ENCODE assay signal across 8 mouse cellular contexts in genomic region chr11:87109519-87110171, GRCm38 (mm10). TPM values are rescaled to one million over a fixed set of nuclear protein-coding genes. Genes with fewer than 3 reads are reported as not detected.
DNase-seq lines count a peak whose midpoint lies in the region; ATAC-seq and TF ChIP-seq lines count a peak whose summit lies in the region.

No protein-coding gene starts in this region.

- H3K9me3 ChIP-seq in heart, embryonic 12.5 days (replicated peaks): no peaks in the 10 kb centered on the region
- no peaks in the 10 kb centered on the region for H3K9me3 ChIP-seq in embryonic facial prominence, embryonic 15.5 days (replicated peaks)
- H3K9me3 ChIP-seq in hindbrain, postnatal 0 days (ENCODE audit: low read length): no peaks in the 10 kb centered on the region
- no peaks in the 10 kb centered on the region for H3K9me3 ChIP-seq in lung, embryonic 16.5 days (ENCODE audit: control insufficient read depth, low read length)

- H3K36me3 ChIP-seq in heart, embryonic 12.5 days: peaks cover 33% of the 10 kb centered on the region
- peaks cover 17% of the 10 kb centered on the region for H3K36me3 ChIP-seq in embryonic facial prominence, embryonic 15.5 days
- no peaks in the 10 kb centered on the region; the same call in 1 of the 2 replicates for H3K36me3 ChIP-seq in hindbrain, postnatal 0 days (ENCODE audit: insufficient read depth, low read length)
- peaks cover 16% of the 10 kb centered on the region for H3K36me3 ChIP-seq in lung, embryonic 16.5 days (ENCODE audit: control insufficient read depth, insufficient read depth, low read length)

- H3K4me2 ChIP-seq in heart, embryonic 12.5 days: peak overlapping the region; percentile 76
- H3K4me2 ChIP-seq in embryonic facial prominence, embryonic 15.5 days (replicated peaks): peak overlapping the region; percentile 66
- peak overlapping the region; percentile 75 for H3K4me2 ChIP-seq in hindbrain, postnatal 0 days (ENCODE audit: low read depth, low read length)
- H3K4me2 ChIP-seq in lung, embryonic 16.5 days (ENCODE audit: low read depth, low read length): peak overlapping the region; percentile 57

- H3K27ac ChIP-seq in heart, embryonic 12.5 days (ENCODE audit: poor library complexity, severe bottlenecking): peak overlapping the region; percentile 97
- H3K27ac ChIP-seq in embryonic facial prominence, embryonic 15.5 days (replicated peaks): peak overlapping the region; percentile 97
- peak overlapping the region; percentile 82 for H3K27ac ChIP-seq in hindbrain, postnatal 0 days
- peak overlapping the region; percentile 93 for H3K27ac ChIP-seq in lung, embryonic 16.5 days (ENCODE audit: low read length)

- ATAC-seq in heart, embryonic 12.5 days (ENCODE audit: insufficient number of reproducible peaks, low FRiP score): no peak
- ATAC-seq in embryonic facial prominence, embryonic 15.5 days (ENCODE audit: insufficient number of reproducible peaks, low FRiP score, low TSS enrichment, low read depth): no peak
- ATAC-seq in hindbrain, postnatal 0 days: no peak
- ATAC-seq in lung, embryonic 16.5 days (ENCODE audit: low read depth): no peak

- no peak for TF ChIP-seq CTCF in hindbrain, postnatal 0 days (IDR thresholded peaks at IDR 0.05; ENCODE audit: low read depth)

- peaks cover 13% of the 10 kb centered on the region for H3K4me1 ChIP-seq in heart, embryonic 12.5 days (replicated peaks)
- H3K4me1 ChIP-seq in embryonic facial prominence, embryonic 15.5 days: peaks cover 19% of the 10 kb centered on the region; the same call in 1 of the 2 replicates
- peaks cover 4% of the 10 kb centered on the region; the same call in 1 of the 2 replicates for H3K4me1 ChIP-seq in hindbrain, postnatal 0 days (ENCODE audit: insufficient read depth, low read length)
- H3K4me1 ChIP-seq in lung, embryonic 16.5 days (replicated peaks; ENCODE audit: control insufficient read depth, insufficient read depth, low read length): peaks cover 11% of the 10 kb centered on the region

- H3K9ac ChIP-seq in heart, embryonic 12.5 days: peak overlapping the region; percentile 96
- peak overlapping the region; percentile 88 for H3K9ac ChIP-seq in embryonic facial prominence, embryonic 15.5 days
- peak overlapping the region; percentile 77 for H3K9ac ChIP-seq in hindbrain, postnatal 0 days (replicated peaks; ENCODE audit: low read length)
- peak overlapping the region; percentile 98 for H3K9ac ChIP-seq in lung, embryonic 16.5 days (ENCODE audit: low read length)

- peak overlapping the region; percentile 73 for H3K4me3 ChIP-seq in heart, embryonic 12.5 days
- peak overlapping the region; percentile 91 for H3K4me3 ChIP-seq in embryonic facial prominence, embryonic 15.5 days (replicated peaks)
- peak overlapping the region; percentile 55 for H3K4me3 ChIP-seq in hindbrain, postnatal 0 days (ENCODE audit: low read length)
- H3K4me3 ChIP-seq in lung, embryonic 16.5 days (ENCODE audit: low read length): peak overlapping the region; percentile 95

- H3K27me3 ChIP-seq in heart, embryonic 12.5 days (replicated peaks): no peaks in the 10 kb centered on the region
- no peaks in the 10 kb centered on the region for H3K27me3 ChIP-seq in embryonic facial prominence, embryonic 15.5 days
- H3K27me3 ChIP-seq in hindbrain, postnatal 0 days (ENCODE audit: insufficient read depth, low read length): no peaks in the 10 kb centered on the region
- no peaks in the 10 kb centered on the region for H3K27me3 ChIP-seq in lung, embryonic 16.5 days (ENCODE audit: control insufficient read depth, insufficient read depth, low read depth, low read length)

- no peak for DNase-seq in heart, adult 8-10 months (ENCODE audit: low spot score)
- peak; percentile 52 for DNase-seq in Muller cell, postnatal 12 days (ENCODE audit: inconsistent ontology term)
- DNase-seq in hindbrain, postnatal 0 days (ENCODE audit: low spot score): peak; percentile 51
- DNase-seq in spleen, adult 12 weeks (ENCODE audit: low spot score): peak; percentile 36
- DNase-seq in layer of hippocampus, adult 18-20 months (ENCODE audit: low spot score in 2 of 2): no peak

- under 1% methylated on average over 42 of the region's 42 CpGs for WGBS in heart, embryonic 12.5 days
- WGBS in embryonic facial prominence, embryonic 15.5 days: under 1% methylated on average over 42 of the region's 42 CpGs
- under 1% methylated on average over 42 of the region's 42 CpGs for WGBS in hindbrain, postnatal 0 days
- WGBS in lung, embryonic 16.5 days: under 1% methylated on average over 42 of the region's 42 CpGs

RNA-seq across cellular contexts. Expression of gene Ska2, which starts 0.6 kb away (rescaled TPM):
- 75.0 and 81.4 TPM in 2 replicates for polyA plus RNA-seq in heart, embryonic 12.5 days (2016; fragmentation: Nextera tagmentation; extraction: Ambion mirVana)
- total RNA-seq in heart, adult 8-10 months (2022): 10 to 100 TPM; 13.8 to 16.9 (median 15.0) TPM
- polyA plus RNA-seq in embryonic facial prominence, embryonic 15.5 days (2015; fragmentation: Nextera tagmentation; extraction: Ambion mirVana): 46.5 and 48.4 TPM in 2 replicates
- total RNA-seq in hindbrain, postnatal 0 days (2014; rRNA removed): 22.8 and 27.0 TPM in 2 replicates
- 24.5 and 26.7 TPM in 2 replicates for polyA plus RNA-seq in hindbrain, postnatal 0 days (2015; fragmentation: Nextera tagmentation; extraction: Ambion mirVana)
- 61.7 and 64.4 TPM in 2 replicates for polyA plus RNA-seq in lung, embryonic 16.5 days (2015; fragmentation: Nextera tagmentation; extraction: Ambion mirVana)
- total RNA-seq in layer of hippocampus, adult 18-20 months (2021): 10 to 100 TPM; 12.8 to 15.0 TPM

RNA-seq across cellular contexts. Expression of gene Prr11, which starts 1.1 kb away (rescaled TPM):
- polyA plus RNA-seq in heart, embryonic 12.5 days (2016; fragmentation: Nextera tagmentation; extraction: Ambion mirVana): 8.2 and 9.1 TPM in 2 replicates
- total RNA-seq in heart, adult 8-10 months (2022): under 1 TPM; 0.25 to 0.55 (median 0.37) TPM
- 7.5 and 8.8 TPM in 2 replicates for polyA plus RNA-seq in embryonic facial prominence, embryonic 15.5 days (2015; fragmentation: Nextera tagmentation; extraction: Ambion mirVana)
- total RNA-seq in hindbrain, postnatal 0 days (2014; rRNA removed): 1.6 and 1.8 TPM in 2 replicates
- polyA plus RNA-seq in hindbrain, postnatal 0 days (2015; fragmentation: Nextera tagmentation; extraction: Ambion mirVana): 1.5 and 1.8 TPM in 2 replicates
- 12.5 and 13.9 TPM in 2 replicates for polyA plus RNA-seq in lung, embryonic 16.5 days (2015; fragmentation: Nextera tagmentation; extraction: Ambion mirVana)
- total RNA-seq in layer of hippocampus, adult 18-20 months (2021): under 1 TPM; 0.25 to 0.42 TPM

RNA-seq across cellular contexts. Expression of gene Trim37, which starts 17.2 kb away (rescaled TPM):
- polyA plus RNA-seq in heart, embryonic 12.5 days (2016; fragmentation: Nextera tagmentation; extraction: Ambion mirVana): 24.5 and 28.2 TPM in 2 replicates
- 1 to 10 TPM; 4.5 to 9.5 (median 6.9) TPM for total RNA-seq in heart, adult 8-10 months (2022)
- 25.8 and 28.5 TPM in 2 replicates for polyA plus RNA-seq in embryonic facial prominence, embryonic 15.5 days (2015; fragmentation: Nextera tagmentation; extraction: Ambion mirVana)
- total RNA-seq in hindbrain, postnatal 0 days (2014; rRNA removed): 107 and 108 TPM in 2 replicates
- 72.2 and 75.3 TPM in 2 replicates for polyA plus RNA-seq in hindbrain, postnatal 0 days (2015; fragmentation: Nextera tagmentation; extraction: Ambion mirVana)
- 26.8 and 28.3 TPM in 2 replicates for polyA plus RNA-seq in lung, embryonic 16.5 days (2015; fragmentation: Nextera tagmentation; extraction: Ambion mirVana)
- 100 to 1,000 TPM; 174 to 185 TPM for total RNA-seq in layer of hippocampus, adult 18-20 months (2021)

RNA-seq across cellular contexts. Expression of gene Smg8, which starts 23.1 kb away (rescaled TPM):
- 16.6 and 17.7 TPM in 2 replicates for polyA plus RNA-seq in heart, embryonic 12.5 days (2016; fragmentation: Nextera tagmentation; extraction: Ambion mirVana)
- 10 to 100 TPM in 1 of 4 experiments, 1 to 10 TPM in 3; 8.9 to 10.3 (median 9.5) TPM for total RNA-seq in heart, adult 8-10 months (2022)
- 18.5 and 19.4 TPM in 2 replicates for polyA plus RNA-seq in embryonic facial prominence, embryonic 15.5 days (2015; fragmentation: Nextera tagmentation; extraction: Ambion mirVana)
- 21.8 and 27.0 TPM in 2 replicates for total RNA-seq in hindbrain, postnatal 0 days (2014; rRNA removed)
- polyA plus RNA-seq in hindbrain, postnatal 0 days (2015; fragmentation: Nextera tagmentation; extraction: Ambion mirVana): 15.5 and 16.0 TPM in 2 replicates
- 17.3 and 19.6 TPM in 2 replicates for polyA plus RNA-seq in lung, embryonic 16.5 days (2015; fragmentation: Nextera tagmentation; extraction: Ambion mirVana)
- 10 to 100 TPM; 16.3 to 17.8 TPM for total RNA-seq in layer of hippocampus, adult 18-20 months (2021)

RNA-seq across cellular contexts. Expression of gene Gdpd1, which starts 35.8 kb away (rescaled TPM):
- 26.9 and 29.1 TPM in 2 replicates for polyA plus RNA-seq in heart, embryonic 12.5 days (2016; fragmentation: Nextera tagmentation; extraction: Ambion mirVana)
- total RNA-seq in heart, adult 8-10 months (2022): 10 to 100 TPM in 2 of 4 experiments, 1 to 10 TPM in 2; 9.1 to 12.0 (median 10.5) TPM
- 22.1 and 26.8 TPM in 2 replicates for polyA plus RNA-seq in embryonic facial prominence, embryonic 15.5 days (2015; fragmentation: Nextera tagmentation; extraction: Ambion mirVana)
- total RNA-seq in hindbrain, postnatal 0 days (2014; rRNA removed): 54.2 and 59.9 TPM in 2 replicates
- 153 and 157 TPM in 2 replicates for polyA plus RNA-seq in hindbrain, postnatal 0 days (2015; fragmentation: Nextera tagmentation; extraction: Ambion mirVana)
- 25.1 and 28.5 TPM in 2 replicates for polyA plus RNA-seq in lung, embryonic 16.5 days (2015; fragmentation: Nextera tagmentation; extraction: Ambion mirVana)
- 10 to 100 TPM; 44.0 to 47.0 TPM for total RNA-seq in layer of hippocampus, adult 18-20 months (2021)

Comparison
In these comparisons a context has a peak if more than half of its experiments do, and no peak if none do; other contexts are left out.
1. DNase-seq: peak in Muller cell, postnatal 12 days (single experiment), hindbrain, postnatal 0 days (single experiment) and spleen, adult 12 weeks (single experiment); none in heart, adult 8-10 months (single experiment) and layer of hippocampus, adult 18-20 months (0 of 2).
2. Peak in every context shown above with its lines, with median percentiles within 50 percentile points of each other: H3K27ac ChIP-seq, H3K4me2 ChIP-seq, H3K4me3 ChIP-seq and H3K9ac ChIP-seq.